Mouse (Mus musculus) olfactory bulb, adult 2 months (tissue): Measurements from ENCODE around the gene Msln.

Source experiments
- CTCF ChIP-seq: fragments of 200-500 bp; IDR thresholded peaks from 2 replicates; pipeline ENCODE4 v1.5.1; 2012; ENCODE audit warnings: low read depth, mild to moderate bottlenecking, low read length, moderate library complexity; ENCODE audit not compliant: insufficient read depth
- POLR2A ChIP-seq: fragments of 200-500 bp; IDR thresholded peaks from 2 replicates; pipeline ENCODE4 v1.6.1; 2012; ENCODE audit warnings: mild to moderate bottlenecking, low read depth, low read length, moderate library complexity; ENCODE audit not compliant: insufficient read depth

GRCm38 (mm10) chr17:25791320-25791842 is 37.2 kb upstream of the Msln start:
- TF ChIP-seq CTCF (no peak), POLR2A (no peak)
